Mouse (Mus musculus) thymus, adult 2 months (tissue): ENCODE data around the gene Kif26a.

Experiments used
- CTCF ChIP-seq: fragments of 200-500 bp; IDR thresholded peaks from 2 replicates; pipeline ENCODE4 v1.5.1; 2012; ENCODE audit warnings: mild to moderate bottlenecking, control low read depth, low read length, moderate library complexity, borderline replicate concordance; ENCODE audit not compliant: control insufficient read depth, poor library complexity, insufficient read depth; ENCODE audit errors: extremely low read depth
- POLR2A ChIP-seq: fragments of 200-500 bp; IDR thresholded peaks from 2 replicates; pipeline ENCODE4 v1.6.1; 2012; ENCODE audit warnings: mild to moderate bottlenecking, low read length, control low read depth, moderate library complexity; ENCODE audit not compliant: control insufficient read depth, poor library complexity, insufficient read depth; ENCODE audit errors: extremely low read depth

- TF ChIP-seq POLR2A (no peak), CTCF (no peak)
Measured at GRCm38 (mm10) chr12:112170671-112171574, 24.9 kb downstream of the Kif26a start.
